Mouse (Mus musculus) brain, adult 2 months (tissue): ENCODE data around the gene Cenpp.
A peak's percentile ranks its signal among the peaks of the same experiment; 100 is the strongest.
"Not testable (repeated sequence)": the region's sequence is repeated elsewhere in the genome, so short reads cannot be mapped to it uniquely, and the experiment has no call there.

ENCODE experiments used
- DNase-seq: peaks from one replicate; pipeline ENCODE4 v3.0.0; 2011; ENCODE audit warnings: low read depth, low spot score

Cenpp gene

GRCm38 (mm10) chr13:49607714-49608113, 44.9 kb downstream of the Cenpp start, which contains the start of gene Ogn:
Gene Ogn, plus strand, starts transcription at chr13:49608046.
- DNase-seq, result peak; percentile 9

DNA sequence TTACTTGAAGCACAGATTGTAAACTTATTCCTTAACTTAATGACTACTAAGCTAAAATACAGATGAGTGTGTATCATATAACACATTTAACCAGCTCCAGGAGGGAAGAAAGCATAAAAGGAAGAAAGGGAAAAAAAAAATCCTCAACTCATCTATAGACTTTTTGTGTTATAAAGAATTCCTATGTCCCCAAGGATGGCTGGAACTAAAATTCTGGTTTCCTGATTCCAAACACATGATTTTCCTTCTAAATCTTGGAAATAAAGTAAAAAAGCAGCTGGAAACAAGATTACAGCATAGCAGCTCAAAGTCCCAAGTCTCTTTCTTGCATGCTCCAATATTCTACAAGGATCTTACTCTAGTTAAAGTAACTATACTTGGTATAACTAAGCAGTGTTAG, 49.0 kb downstream of the Cenpp start:
- DNase-seq, result no peak

DNA sequence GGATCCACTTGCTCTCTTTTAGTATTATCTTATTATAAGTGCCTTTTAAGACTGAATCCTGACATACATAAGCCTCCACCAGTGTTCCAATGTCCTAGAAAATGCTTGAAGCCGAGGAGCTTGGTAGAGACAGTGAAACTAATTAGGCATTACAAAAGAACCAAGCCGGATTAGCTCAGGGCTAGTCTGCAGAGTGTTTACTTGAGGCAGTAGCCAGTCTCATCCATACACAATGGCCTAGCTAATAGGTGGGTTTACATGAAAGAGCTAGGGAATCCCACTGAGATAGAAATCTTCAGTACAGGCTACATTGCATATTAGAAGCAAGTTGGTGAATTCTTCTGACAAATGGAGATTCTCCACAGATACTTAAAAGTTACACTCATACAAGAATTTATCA, 50.0 kb downstream of the Cenpp start:
- not testable (repeated sequence) for DNase-seq

DNA sequence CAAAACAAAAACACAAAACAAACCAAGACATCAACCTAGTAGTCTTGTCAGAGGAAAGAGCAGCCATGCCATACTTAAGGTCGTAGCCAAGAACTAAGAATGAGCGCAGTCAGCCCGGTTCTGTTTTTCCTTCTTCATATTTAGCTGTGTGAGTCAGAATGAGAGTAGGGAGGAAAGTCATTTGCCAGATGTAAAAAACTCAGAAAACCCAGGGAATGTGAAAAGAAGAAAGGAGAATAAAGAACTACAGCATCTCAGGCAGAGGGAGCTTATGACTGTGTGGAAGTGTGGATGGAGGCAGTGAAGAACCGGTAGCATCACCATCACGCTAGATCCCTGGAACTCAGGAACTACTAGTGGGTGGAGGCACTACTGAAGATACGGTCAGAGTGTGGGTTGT, 66.5 kb downstream of the Cenpp start:
- peak; percentile 28 for DNase-seq

GRCm38 (mm10) chr13:49584307-49585005, 68.1 kb downstream of the Cenpp start:
- no peak for DNase-seq

DNA sequence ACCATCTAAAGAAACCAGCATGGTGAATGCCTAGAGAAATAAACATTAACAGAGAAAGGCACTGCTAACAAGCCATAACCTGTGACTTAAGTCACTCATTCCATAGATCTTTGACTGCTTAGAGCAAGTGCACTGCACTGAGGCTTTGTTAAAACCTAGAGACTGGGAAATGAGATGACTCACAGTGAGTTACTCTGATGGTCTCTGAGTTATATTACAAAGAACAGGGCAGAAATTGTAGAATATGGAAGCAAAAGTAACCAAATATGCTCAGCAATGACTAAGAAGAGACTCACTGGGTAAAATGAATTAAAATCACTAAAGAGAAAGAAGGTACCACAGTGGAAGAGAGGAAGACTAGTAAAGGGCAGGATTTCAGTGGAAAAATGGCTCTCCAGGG, 68.7 kb downstream of the Cenpp start:
- DNase-seq, result no peak

GRCm38 (mm10) chr13:49581541-49582530, 70.7 kb downstream of the Cenpp start, which contains the start of gene Omd:
Gene Omd, plus strand, starts transcription at chr13:49582462.
- peak; percentile 3 for DNase-seq

GRCm38 (mm10) chr13:49571418-49571817, 81.2 kb downstream of the Cenpp start:
- no peak for DNase-seq

DNA sequence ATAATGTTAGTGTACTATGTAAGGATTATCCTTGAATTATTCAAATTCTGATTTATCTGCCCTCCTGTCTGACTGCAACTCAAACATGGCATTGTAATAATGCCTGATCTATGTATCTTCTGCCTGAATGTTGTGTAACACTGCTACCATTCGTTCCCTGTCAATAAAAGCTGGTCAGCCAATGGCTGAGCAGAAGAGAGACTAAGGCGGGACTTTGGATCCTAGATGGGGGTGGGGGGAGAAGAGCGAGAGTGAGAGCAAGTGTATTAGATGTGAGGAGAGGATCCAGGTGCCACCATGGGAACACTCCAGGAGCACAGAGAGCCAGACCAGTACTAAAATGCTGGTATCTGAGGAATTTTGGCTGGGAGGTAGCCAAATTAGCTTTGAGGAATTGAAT, 82.2 kb downstream of the Cenpp start:
- no peak for DNase-seq

DNA sequence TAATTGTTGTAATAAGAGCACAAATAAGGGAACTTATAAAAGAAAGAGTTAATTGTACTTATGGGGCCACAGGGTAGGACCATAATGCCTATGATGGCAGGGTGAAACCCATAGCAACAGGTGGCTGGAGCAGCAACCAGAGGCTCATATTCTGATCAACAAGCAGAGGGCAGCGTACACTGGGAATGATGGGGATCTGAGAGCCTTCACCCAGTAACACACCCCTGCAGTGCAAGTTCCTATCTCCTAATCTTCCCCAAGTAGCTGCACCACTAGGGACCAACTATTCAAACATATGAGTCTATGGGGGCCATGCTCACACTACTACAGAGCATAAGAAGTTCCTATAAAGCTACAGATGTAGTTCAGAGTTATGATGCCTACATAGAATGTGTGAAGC, 88.2 kb downstream of the Cenpp start:
- DNase-seq, result no peak

DNA sequence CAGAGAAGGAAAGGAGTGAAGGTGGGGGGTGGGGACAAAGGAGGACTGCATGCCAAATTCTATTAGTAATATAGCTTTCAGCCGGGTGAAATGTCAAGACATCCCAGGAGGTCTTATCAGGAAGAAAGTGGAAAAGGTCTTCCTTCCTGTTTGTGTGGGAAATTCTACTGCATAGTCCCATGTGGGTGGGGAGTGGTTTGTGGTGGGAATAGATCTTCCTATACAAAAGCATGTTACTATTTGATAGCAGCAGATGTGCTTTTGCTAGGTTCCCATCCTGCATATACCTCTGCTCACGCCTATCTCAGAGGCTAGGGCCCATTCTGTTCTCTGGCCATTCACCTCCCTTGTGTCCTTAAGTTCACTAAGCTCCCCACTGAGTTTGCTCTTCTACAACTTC, 91.7 kb downstream of the Cenpp start:
- DNase-seq, result no peak

GRCm38 (mm10) chr13:49559185-49559584, 93.4 kb downstream of the Cenpp start:
- peak; percentile 33 for DNase-seq

DNA sequence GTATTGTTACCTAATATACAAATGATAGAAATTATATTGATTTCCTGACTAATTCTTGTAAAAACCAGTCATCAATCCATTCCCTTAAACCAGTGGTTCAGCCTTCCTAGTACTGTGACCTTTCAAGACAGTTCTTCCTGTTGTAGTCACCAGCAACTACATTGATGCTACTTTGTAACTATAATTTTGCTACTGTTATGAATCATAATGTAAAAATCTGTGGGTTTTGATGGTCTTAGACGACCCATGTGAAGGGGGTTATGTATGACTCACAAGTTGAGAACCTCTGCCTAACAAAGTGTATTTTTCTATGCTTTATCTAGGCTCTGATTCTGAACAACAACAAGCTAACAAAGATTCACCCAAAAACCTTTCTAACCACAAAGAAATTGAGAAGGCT, 95.7 kb downstream of the Cenpp start:
- no peak for DNase-seq

DNA sequence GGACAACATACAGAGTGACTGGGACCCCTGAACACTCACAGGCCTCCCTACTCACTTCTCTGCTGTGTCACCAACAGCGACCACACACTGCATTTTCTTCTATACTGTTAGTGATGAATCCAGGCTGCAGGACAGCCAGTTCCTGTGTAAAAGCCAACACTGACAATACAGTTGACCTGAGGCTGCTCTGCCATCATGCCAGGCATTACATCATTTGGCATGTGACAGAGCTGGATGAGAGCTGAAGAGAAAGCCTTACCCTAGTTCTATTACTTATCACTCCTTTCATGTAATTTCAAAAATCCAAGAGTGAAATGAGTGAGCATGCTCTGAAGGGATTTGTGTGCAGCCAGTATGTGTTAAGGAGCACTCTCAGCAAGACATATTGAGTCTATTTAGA, 96.4 kb downstream of the Cenpp start:
- DNase-seq, result peak; percentile 49

DNA sequence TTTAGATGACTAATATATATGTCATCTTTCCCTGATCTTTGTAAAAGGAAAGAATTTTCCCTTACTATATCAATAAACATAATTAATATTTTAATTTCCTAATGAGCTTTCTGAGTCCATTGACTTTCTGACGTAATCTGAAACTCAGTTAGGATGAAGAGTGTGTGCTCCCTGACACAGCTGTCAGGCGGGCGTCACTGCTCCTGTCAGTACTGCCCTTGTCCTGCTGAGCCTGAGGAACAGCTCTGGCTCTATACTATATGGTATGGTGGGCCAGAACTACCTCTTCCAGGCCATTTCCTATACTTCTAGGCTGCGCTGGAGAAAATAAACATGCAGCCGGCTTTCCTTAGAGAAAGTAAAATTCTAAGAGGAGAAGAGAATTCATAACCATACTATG, 98.1 kb downstream of the Cenpp start:
- no peak for DNase-seq

DNA sequence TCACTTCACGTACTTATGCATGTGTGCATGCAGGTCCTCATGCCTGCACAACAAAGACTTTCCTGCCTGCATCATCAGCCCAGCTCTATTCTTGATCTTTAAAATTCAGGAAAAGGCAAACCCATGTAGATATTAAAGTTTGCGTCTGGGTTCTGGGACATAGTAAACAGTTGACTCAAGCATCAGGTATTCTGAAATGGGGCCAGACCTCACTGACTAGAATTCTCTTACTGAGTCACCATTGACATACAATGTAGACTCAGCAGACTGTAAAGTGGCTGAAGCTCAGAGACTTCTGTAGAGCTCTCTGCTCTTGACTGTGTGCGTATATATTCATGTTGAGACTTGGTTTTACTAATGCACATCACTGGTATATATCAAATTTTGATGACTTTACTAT, 103.0 kb downstream of the Cenpp start:
- no peak for DNase-seq

GRCm38 (mm10) chr13:49547563-49548150, 104.9 kb downstream of the Cenpp start:
- no peak for DNase-seq

- no peak for DNase-seq
Observed at GRCm38 (mm10) chr13:49546517-49546916, 106.1 kb downstream of the Cenpp start.

- no peak for DNase-seq
Observed at GRCm38 (mm10) chr13:49545646-49546045, 106.9 kb downstream of the Cenpp start.

GRCm38 (mm10) chr13:49544279-49544678, 108.3 kb downstream of the Cenpp start, which contains the start of gene Aspn:
Gene Aspn, plus strand, starts transcription at chr13:49544443.
- DNase-seq, result no peak

DNA sequence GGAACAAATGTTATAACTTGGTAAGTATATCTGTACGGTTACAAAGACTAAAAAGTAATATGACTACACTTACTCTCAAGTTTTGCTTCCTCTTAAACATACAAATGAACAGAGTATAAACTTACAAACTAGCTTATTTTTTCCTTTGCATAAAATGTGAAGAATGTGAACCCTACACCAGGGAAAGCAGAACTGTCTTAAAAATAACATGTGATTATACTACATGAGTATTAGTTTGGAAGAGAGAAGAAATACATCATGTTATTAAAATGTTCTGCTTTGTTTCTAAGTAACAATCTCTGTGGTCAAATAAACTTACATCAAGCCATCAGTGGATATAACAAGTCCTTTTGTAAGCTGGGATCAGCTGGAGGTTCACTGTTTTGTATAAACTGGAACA, 113.9 kb downstream of the Cenpp start:
- no peak for DNase-seq

DNA sequence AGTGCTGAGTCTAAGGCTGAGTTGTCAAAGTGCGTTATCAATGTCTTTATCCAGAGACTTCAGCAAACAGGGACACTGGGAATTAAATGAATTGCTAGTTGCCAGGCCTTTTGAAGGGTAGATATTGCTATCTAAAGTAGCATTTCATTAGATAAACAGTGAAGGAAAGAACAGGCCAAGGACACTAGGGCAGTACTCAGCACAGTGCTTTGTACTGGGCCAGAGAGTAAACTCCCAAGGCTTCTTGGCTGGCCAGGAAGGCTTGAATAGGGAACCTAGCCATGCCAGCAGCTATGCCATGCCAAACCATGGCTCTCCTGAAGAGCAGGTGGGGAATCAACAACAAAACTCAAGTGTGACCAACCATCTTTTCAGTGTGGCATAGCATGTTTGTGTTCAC, 115.6 kb downstream of the Cenpp start:
- no peak for DNase-seq
